Mouse (Mus musculus): ENCODE data around the gene Zdhhc18. TPM values are rescaled to one million over a fixed set of nuclear protein-coding genes. Genes with fewer than 3 reads are reported as not detected.
A peak's percentile ranks its signal among the peaks of the same experiment; 100 is the strongest.
"Not testable (repeated sequence)": the region's sequence is repeated elsewhere in the genome, so short reads cannot be mapped to it uniquely, and the experiment has no call there.

The Zdhhc18 gene
- total and polyA plus RNA-seq, 2 experiments from 2014 or later = 9.3 to 21.2 TPM

GRCm38 (mm10) chr4:133656997-133657396 lies 7.0 kb upstream of the Zdhhc18 start:
- no peak for DNase-seq
- no peak overlapping the region for H3K4me2 ChIP-seq (ENCODE audit: low read depth)
- H3K27ac ChIP-seq (ENCODE audit: low read depth, low read length) = no peak overlapping the region
- H3K9me3 ChIP-seq (ENCODE audit: low read length) = no peaks in the 10 kb centered on the region
- ATAC-seq = peak; percentile 36; the same call in 1 of the 2 replicates
- no peaks in the 10 kb centered on the region for H3K27me3 ChIP-seq (ENCODE audit: insufficient read depth, low read length)
- 20% methylated on average over 4 of the region's 4 CpGs for WGBS
- peaks cover 12% of the 10 kb centered on the region for H3K4me1 ChIP-seq (ENCODE audit: insufficient read depth)
- TF ChIP-seq CTCF (IDR thresholded peaks at IDR 0.05; ENCODE audit: low read depth) = no peak
- H3K9ac ChIP-seq = no peak overlapping the region
- no peak overlapping the region for H3K4me3 ChIP-seq (ENCODE audit: low read depth, low read length)
- H3K36me3 ChIP-seq (ENCODE audit: insufficient read depth) = peaks cover 2% of the 10 kb centered on the region

- no peaks in the 10 kb centered on the region for H3K27me3 ChIP-seq (ENCODE audit: insufficient read depth, low read length)
- no peaks in the 10 kb centered on the region for H3K36me3 ChIP-seq (ENCODE audit: insufficient read depth)
- no peaks in the 10 kb centered on the region for H3K9me3 ChIP-seq (ENCODE audit: low read length)
- H3K27ac ChIP-seq (ENCODE audit: low read depth, low read length) = no peak overlapping the region
- DNase-seq (no peak), ATAC-seq (no peak)
- no peak overlapping the region for H3K9ac ChIP-seq
- WGBS = 67% methylated on average over 4 of the region's 4 CpGs
- H3K4me3 ChIP-seq (ENCODE audit: low read depth, low read length) = no peak overlapping the region
- H3K4me1 ChIP-seq (ENCODE audit: insufficient read depth) = peaks cover 12% of the 10 kb centered on the region
- H3K4me2 ChIP-seq (ENCODE audit: low read depth) = no peak overlapping the region
- TF ChIP-seq CTCF (IDR thresholded peaks at IDR 0.05; ENCODE audit: low read depth) = no peak
These were observed 6.3 kb upstream of the Zdhhc18 start for GRCm38 (mm10) chr4:133656294-133656693.

GRCm38 (mm10) chr4:133654070-133654469 lies 4.1 kb upstream of the Zdhhc18 start:
- not testable (repeated sequence) for ATAC-seq; DNase-seq; H3K4me3 ChIP-seq (ENCODE audit: low read depth, low read length); H3K27me3 ChIP-seq (ENCODE audit: insufficient read depth, low read length); H3K4me1 ChIP-seq (ENCODE audit: insufficient read depth); H3K36me3 ChIP-seq (ENCODE audit: insufficient read depth); H3K9me3 ChIP-seq (ENCODE audit: low read length); H3K27ac ChIP-seq (ENCODE audit: low read depth, low read length); H3K4me2 ChIP-seq (ENCODE audit: low read depth); H3K9ac ChIP-seq
- WGBS = 97% methylated on average over 5 of the region's 5 CpGs

- Histone ChIP-seq H3K4me1 (ENCODE audit: insufficient read depth) (no peaks in the 10 kb centered on the region), H3K4me3 (ENCODE audit: low read depth, low read length) (no peak overlapping the region), H3K36me3 (ENCODE audit: insufficient read depth) (no peaks in the 10 kb centered on the region), H3K27ac (ENCODE audit: low read depth, low read length) (no peak overlapping the region), H3K4me2 (ENCODE audit: low read depth) (no peak overlapping the region), H3K27me3 (ENCODE audit: insufficient read depth, low read length) (no peaks in the 10 kb centered on the region), H3K9me3 (ENCODE audit: low read length) (no peaks in the 10 kb centered on the region), H3K9ac (no peak overlapping the region)
- ATAC-seq (no peak), DNase-seq (no peak)
- WGBS = 69% methylated on average over 10 of the region's 10 CpGs
- no peak for TF ChIP-seq CTCF (IDR thresholded peaks at IDR 0.05; ENCODE audit: low read depth)
These were observed 2.8 kb upstream of the Zdhhc18 start for GRCm38 (mm10) chr4:133652746-133653145.

- no peak for DNase-seq
- no peaks in the 10 kb centered on the region for H3K36me3 ChIP-seq (ENCODE audit: insufficient read depth)
- no peak for TF ChIP-seq CTCF (IDR thresholded peaks at IDR 0.05; ENCODE audit: low read depth)
These were observed 2.0 kb upstream of the Zdhhc18 start for GRCm38 (mm10) chr4:133651986-133652385.

GRCm38 (mm10) chr4:133651445-133651844 lies 1.5 kb upstream of the Zdhhc18 start:
- Histone ChIP-seq H3K9me3 (ENCODE audit: low read length) (no peaks in the 10 kb centered on the region), H3K4me1 (ENCODE audit: insufficient read depth) (no peaks in the 10 kb centered on the region), H3K27me3 (ENCODE audit: insufficient read depth, low read length) (no peaks in the 10 kb centered on the region), H3K4me3 (ENCODE audit: low read depth, low read length) (no peak overlapping the region), H3K4me2 (ENCODE audit: low read depth) (no peak overlapping the region), H3K9ac (no peak overlapping the region), H3K27ac (ENCODE audit: low read depth, low read length) (no peak overlapping the region), H3K36me3 (ENCODE audit: insufficient read depth) (no peaks in the 10 kb centered on the region)
- TF ChIP-seq CTCF (IDR thresholded peaks at IDR 0.05; ENCODE audit: low read depth) = no peak
- ATAC-seq = no peak
- DNase-seq = no peak
- 40% methylated on average over 10 of the region's 10 CpGs for WGBS

More at GRCm38 (mm10) chr4:133651986-133652385, 2.0 kb upstream of the Zdhhc18 start:
- WGBS = 73% methylated on average over 4 of the region's 4 CpGs
- Histone ChIP-seq H3K4me2 (ENCODE audit: low read depth) (no peak overlapping the region), H3K27ac (ENCODE audit: low read depth, low read length) (no peak overlapping the region), H3K4me1 (ENCODE audit: insufficient read depth) (no peaks in the 10 kb centered on the region), H3K27me3 (ENCODE audit: insufficient read depth, low read length) (no peaks in the 10 kb centered on the region), H3K9me3 (ENCODE audit: low read length) (no peaks in the 10 kb centered on the region), H3K4me3 (ENCODE audit: low read depth, low read length) (no peak overlapping the region), H3K9ac (no peak overlapping the region)
- no peak for ATAC-seq

GRCm38 (mm10) chr4:133649464-133649863 lies 490 bp downstream of the Zdhhc18 start:
- not testable (repeated sequence) for H3K27ac ChIP-seq (ENCODE audit: low read depth, low read length); H3K4me3 ChIP-seq (ENCODE audit: low read depth, low read length); H3K9ac ChIP-seq; DNase-seq; H3K27me3 ChIP-seq (ENCODE audit: insufficient read depth, low read length); H3K36me3 ChIP-seq (ENCODE audit: insufficient read depth); H3K9me3 ChIP-seq (ENCODE audit: low read length); H3K4me1 ChIP-seq (ENCODE audit: insufficient read depth); ATAC-seq
- WGBS = 90% methylated on average over 5 of the region's 5 CpGs
- peak overlapping the region; percentile 25; the same call in 1 of the 2 replicates for H3K4me2 ChIP-seq (ENCODE audit: low read depth)

GRCm38 (mm10) chr4:133645680-133646079 lies 4.3 kb downstream of the Zdhhc18 start:
- no peak overlapping the region for H3K4me3 ChIP-seq (ENCODE audit: low read depth, low read length)
- no peak for DNase-seq
- no peak overlapping the region for H3K27ac ChIP-seq (ENCODE audit: low read depth, low read length)
- no peak overlapping the region for H3K4me2 ChIP-seq (ENCODE audit: low read depth)
- peaks cover 6% of the 10 kb centered on the region; the same call in 1 of the 2 replicates for H3K9me3 ChIP-seq (ENCODE audit: low read length)
- 45% methylated on average over 21 of the region's 21 CpGs for WGBS
- no peak for TF ChIP-seq CTCF (IDR thresholded peaks at IDR 0.05; ENCODE audit: low read depth)
- H3K27me3 ChIP-seq (ENCODE audit: insufficient read depth, low read length) = no peaks in the 10 kb centered on the region
- no peaks in the 10 kb centered on the region for H3K4me1 ChIP-seq (ENCODE audit: insufficient read depth)
- no peak for ATAC-seq
- no peaks in the 10 kb centered on the region for H3K36me3 ChIP-seq (ENCODE audit: insufficient read depth)
- no peak overlapping the region for H3K9ac ChIP-seq
